Mouse (Mus musculus) lung, embryonic 16.5 days (tissue): ENCODE results near the gene Slc32a1. TPM values are rescaled to one million over a fixed set of nuclear protein-coding genes. Genes with fewer than 3 reads are reported as not detected.

Source experiments
- ATAC-seq: fragments of 200-750 bp; cut with Nextera tagmentation; 2 replicates; pipeline ENCODE4 v1.8.0; 2017; ENCODE audit warnings: low read depth, mild to moderate bottlenecking, moderate library complexity
- H3K27ac ChIP-seq: fragments of 300-500 bp; sonication (generic); 2 replicates; pipeline ENCODE4 v1.5.1; 2014; ENCODE audit warnings: mild to moderate bottlenecking, control low read depth, low read length
- H3K27me3 ChIP-seq: fragments of 300-500 bp; sonication (generic); 2 replicates; pipeline ENCODE4 v1.6.1; 2014; ENCODE audit warnings: low read depth, low read length, mixed read lengths; ENCODE audit not compliant: control insufficient read depth, insufficient read depth
- H3K36me3 ChIP-seq: fragments of 300-500 bp; sonication (generic); 2 replicates; pipeline ENCODE4 v1.6.1; 2014; ENCODE audit warnings: low read length; ENCODE audit not compliant: control insufficient read depth, insufficient read depth
- H3K4me1 ChIP-seq: fragments of 300-500 bp; sonication (generic); replicated peaks from 2 replicates; pipeline ENCODE4 v1.6.1; 2014; ENCODE audit warnings: low read length, mixed read lengths; ENCODE audit not compliant: control insufficient read depth, insufficient read depth
- H3K4me2 ChIP-seq: fragments of 300-500 bp; sonication (generic); 2 replicates; pipeline ENCODE4 v1.6.1; 2014; ENCODE audit warnings: low read depth, low read length, control low read depth
- H3K4me3 ChIP-seq: fragments of 300-500 bp; sonication (generic); 2 replicates; pipeline ENCODE4 v1.5.1; 2014; ENCODE audit warnings: mild to moderate bottlenecking, low read length, control low read depth
- H3K9ac ChIP-seq: fragments of 300-500 bp; sonication (generic); 2 replicates; pipeline ENCODE4 v1.6.1; 2014; ENCODE audit warnings: low read length, control low read depth
- H3K9me3 ChIP-seq: fragments of 300-500 bp; sonication (generic); 2 replicates; pipeline ENCODE4 v1.6.1; 2016; ENCODE audit warnings: low read length; ENCODE audit not compliant: control insufficient read depth
- WGBS: fragments of 180-500 bp; shearing (Covaris S2); extraction: QIAGEN DNeasy Blood & Tissue Kit; methylation state at CpG from one replicate; pipeline ENCODE4 v1.1.7; 2014; 5-methylcytosine and 5-hydroxymethylcytosine counted together
- polyA plus RNA-seq: library from polyadenylated mRNA; unstranded; fragments of >200 nt; fragmentation: Nextera tagmentation; extraction: Ambion mirVana; gene quantifications from 2 replicates; pipeline ENCODE4 v1.2.1, GENCODE M21; 2015

Slc32a1 gene
- polyA plus RNA-seq, 1 experiment from 2014 or later = not detected

- WGBS = 66% methylated on average over 3 of the region's 3 CpGs
- no peaks in the 10 kb centered on the region for H3K27me3 ChIP-seq
- no peaks in the 10 kb centered on the region for H3K4me1 ChIP-seq
- H3K4me3 ChIP-seq = no peak overlapping the region
- H3K9ac ChIP-seq = no peak overlapping the region
- no peak overlapping the region for H3K27ac ChIP-seq
- no peak overlapping the region for H3K4me2 ChIP-seq
- no peak for ATAC-seq
- peaks cover 7% of the 10 kb centered on the region for H3K36me3 ChIP-seq
- H3K9me3 ChIP-seq = no peaks in the 10 kb centered on the region
These were observed 33.2 kb downstream of the Slc32a1 start for GRCm38 (mm10) chr2:158643791-158644190.

GRCm38 (mm10) chr2:158651159-158651908 is 40.8 kb downstream of the Slc32a1 start:
- Histone ChIP-seq H3K36me3 (no peaks in the 10 kb centered on the region), H3K4me3 (no peak overlapping the region), H3K27me3 (no peaks in the 10 kb centered on the region), H3K9me3 (no peaks in the 10 kb centered on the region), H3K9ac (no peak overlapping the region), H3K4me2 (no peak overlapping the region), H3K4me1 (no peaks in the 10 kb centered on the region), H3K27ac (no peak overlapping the region)
- ATAC-seq = no peak; the same call in 1 of the 2 replicates
- WGBS = 48% methylated on average over 7 of the region's 7 CpGs

DNA sequence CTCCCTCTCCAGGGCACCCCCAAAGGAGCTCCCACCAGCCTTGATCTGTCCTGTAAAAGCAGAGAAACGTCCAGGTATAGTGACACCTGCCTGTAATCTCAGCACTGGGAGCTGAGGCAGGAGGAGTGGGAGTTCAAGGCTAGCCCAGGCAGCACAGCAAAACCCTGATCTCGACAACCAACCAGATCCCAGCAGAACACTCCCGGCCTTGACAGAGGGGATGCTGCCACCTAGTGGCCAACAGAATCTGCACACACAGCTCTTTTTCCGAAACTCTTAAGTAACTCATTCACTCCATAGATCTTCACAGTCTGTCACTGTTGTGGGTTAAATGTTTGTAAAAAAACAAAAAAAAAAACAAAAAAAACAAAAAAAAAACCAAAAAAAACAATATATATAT is 42.4 kb downstream of the Slc32a1 start:
- WGBS = 7% methylated on average over 4 of the region's 4 CpGs
- H3K9ac ChIP-seq = no peak overlapping the region
- H3K9me3 ChIP-seq = no peaks in the 10 kb centered on the region
- H3K4me2 ChIP-seq = no peak overlapping the region
- no peaks in the 10 kb centered on the region for H3K36me3 ChIP-seq
- no peak overlapping the region for H3K4me3 ChIP-seq
- H3K4me1 ChIP-seq = no peaks in the 10 kb centered on the region
- no peaks in the 10 kb centered on the region for H3K27me3 ChIP-seq
- no peak for ATAC-seq
- no peak overlapping the region for H3K27ac ChIP-seq

GRCm38 (mm10) chr2:158654717-158655116 is 44.1 kb downstream of the Slc32a1 start:
- H3K36me3 ChIP-seq = no peaks in the 10 kb centered on the region
- peaks cover 12% of the 10 kb centered on the region for H3K4me1 ChIP-seq
- H3K4me3 ChIP-seq = no peak overlapping the region
- 63% methylated on average over 9 of the region's 9 CpGs for WGBS
- peak; percentile 54; the same call in 1 of the 2 replicates for ATAC-seq
- H3K9me3 ChIP-seq = no peaks in the 10 kb centered on the region
- no peak overlapping the region; the same call in none of the 2 replicates for H3K27ac ChIP-seq
- no peak overlapping the region for H3K4me2 ChIP-seq
- no peak overlapping the region for H3K9ac ChIP-seq
- no peaks in the 10 kb centered on the region for H3K27me3 ChIP-seq

DNA sequence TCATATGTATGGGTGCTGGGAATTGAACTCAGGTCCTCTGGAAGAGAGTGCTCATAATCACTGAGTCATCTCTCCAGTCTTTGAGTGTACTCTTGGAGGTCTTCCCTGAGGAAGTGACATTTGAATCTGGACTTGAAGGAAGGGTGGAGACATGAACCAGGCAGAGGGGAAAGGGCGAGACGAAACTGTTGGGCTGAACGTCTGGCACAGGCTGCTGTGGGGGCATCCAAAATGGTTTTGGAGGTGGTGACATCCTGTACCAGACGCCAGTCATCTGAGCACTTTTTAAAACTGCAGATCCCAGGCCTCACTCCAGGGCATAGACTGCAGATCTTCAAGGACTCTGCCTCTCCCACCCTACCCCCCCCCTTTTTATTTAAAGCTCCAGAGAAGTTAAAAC is 45.2 kb downstream of the Slc32a1 start:
- H3K9me3 ChIP-seq = no peaks in the 10 kb centered on the region
- no peaks in the 10 kb centered on the region for H3K36me3 ChIP-seq
- no peak overlapping the region for H3K4me3 ChIP-seq
- H3K9ac ChIP-seq = no peak overlapping the region
- peaks cover 12% of the 10 kb centered on the region for H3K4me1 ChIP-seq
- 63% methylated on average over 4 of the region's 4 CpGs for WGBS
- no peak for ATAC-seq
- no peak overlapping the region for H3K27ac ChIP-seq
- no peaks in the 10 kb centered on the region for H3K27me3 ChIP-seq
- no peak overlapping the region for H3K4me2 ChIP-seq

DNA sequence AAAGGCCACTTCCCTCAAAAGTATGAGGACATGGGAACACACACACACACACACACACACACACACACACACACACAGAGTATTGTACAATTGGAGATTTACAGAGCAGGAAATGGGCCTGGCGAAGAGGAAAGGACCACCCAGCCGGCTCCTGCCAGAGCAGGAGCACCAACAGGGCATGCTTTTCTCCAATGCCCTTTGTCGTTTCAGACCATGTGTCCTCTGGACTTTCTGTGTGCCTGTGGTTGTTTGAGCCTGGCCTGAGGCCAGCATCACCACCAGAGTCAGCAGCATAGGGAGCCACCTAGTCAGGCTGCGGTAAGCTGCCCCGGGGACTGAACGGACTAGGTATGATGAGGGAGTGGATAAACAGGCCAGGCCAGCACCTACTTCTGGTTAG is 48.3 kb downstream of the Slc32a1 start:
- H3K4me1 ChIP-seq = peaks cover 12% of the 10 kb centered on the region
- H3K9ac ChIP-seq = 0 out of 2 replicates have a peak overlapping the region, but pooled peaks have one; percentile 28
- no peaks in the 10 kb centered on the region for H3K36me3 ChIP-seq
- H3K9me3 ChIP-seq = no peaks in the 10 kb centered on the region
- no peak overlapping the region for H3K4me2 ChIP-seq
- no peak overlapping the region for H3K4me3 ChIP-seq
- H3K27ac ChIP-seq = peak overlapping the region; percentile 90
- WGBS = 27% methylated on average over 6 of the region's 6 CpGs
- H3K27me3 ChIP-seq = no peaks in the 10 kb centered on the region
- ATAC-seq = peak; percentile 89

DNA sequence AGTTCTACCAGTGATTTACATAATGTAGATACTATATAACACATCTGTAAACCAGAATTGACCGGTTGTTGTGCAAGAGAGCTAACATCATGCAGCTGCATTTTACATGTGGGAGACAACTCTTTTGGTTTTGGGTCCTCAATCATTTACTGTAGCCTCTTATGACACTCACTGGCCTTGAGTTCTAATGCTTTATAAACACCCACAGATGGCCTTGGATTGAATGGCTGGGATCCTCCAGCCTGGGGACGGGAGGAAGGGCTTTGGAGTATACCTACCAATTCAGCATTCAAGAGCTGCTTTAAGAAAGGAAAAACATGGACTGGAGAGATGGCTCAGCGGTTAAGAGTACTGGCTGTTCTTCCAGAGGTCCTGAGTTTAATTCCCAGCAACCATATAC is 48.8 kb downstream of the Slc32a1 start:
- Histone ChIP-seq H3K4me2 (no peak overlapping the region), H3K4me1 (peaks cover 12% of the 10 kb centered on the region), H3K27me3 (no peaks in the 10 kb centered on the region), H3K36me3 (no peaks in the 10 kb centered on the region), H3K9ac (0 out of 2 replicates have a peak overlapping the region, but pooled peaks have one; percentile 28), H3K4me3 (no peak overlapping the region), H3K9me3 (no peaks in the 10 kb centered on the region), H3K27ac (peak overlapping the region; percentile 90)
- ATAC-seq = no peak
- 54% methylated on average over 3 of the region's 3 CpGs for WGBS

- H3K9me3 ChIP-seq = no peaks in the 10 kb centered on the region
- H3K9ac ChIP-seq = no peak within 1 kb of the TSS
- no peak for ATAC-seq
- WGBS = 65% methylated on average over 4 of the region's 4 CpGs
- H3K4me1 ChIP-seq = peaks cover 14% of the 10 kb centered on the region
- H3K4me3 ChIP-seq = no peak within 1 kb of the TSS
- H3K4me2 ChIP-seq = no peak within 1 kb of the TSS
- peaks cover 30% of the 10 kb centered on the region for H3K27me3 ChIP-seq
- H3K36me3 ChIP-seq = no peaks in the 10 kb centered on the region
- peak within 1 kb of the TSS; percentile 39 for H3K27ac ChIP-seq
These were observed 54.5 kb downstream of the Slc32a1 start, which contains the start of gene Ppp1r16b for GRCm38 (mm10) chr2:158665098-158665497. Ppp1r16b (plus strand) TSS chr2:158665398.
